12 mouse cellular contexts compared by ENCODE assay signal in genomic region chr12:12765490-12766058, GRCm38 (mm10).
A peak's percentile ranks its signal among the peaks of the same experiment; 100 is the strongest.
DNase-seq lines count a peak whose midpoint lies in the region; ATAC-seq and TF ChIP-seq lines count a peak whose summit lies in the region.
"Had no signal": no experiment of that assay in that cellular context is flagged by ENCODE, and none has a peak within 500 bp of the region (broad histone marks: within the 10 kb centered on the region; RNA-seq: fewer than 3 reads in every experiment).

No protein-coding gene starts in this region.

- peaks cover 26% of the 10 kb centered on the region for H3K4me1 ChIP-seq in kidney, embryonic 15.5 days
- H3K4me1 ChIP-seq in embryonic facial prominence, embryonic 12.5 days = peaks cover 23% of the 10 kb centered on the region
- no peaks in the 10 kb centered on the region for H3K4me1 ChIP-seq in intestine, postnatal 0 days (replicated peaks; ENCODE audit: control insufficient read depth, insufficient read depth, low read length)
- peaks cover 23% of the 10 kb centered on the region for H3K4me1 ChIP-seq in neural tube, embryonic 13.5 days (replicated peaks)
- H3K4me1 ChIP-seq: embryonic facial prominence, embryonic 15.5 days; liver, embryonic 15.5 days had no signal

- H3K4me3 ChIP-seq in kidney, embryonic 15.5 days (replicated peaks) = no peak overlapping the region
- H3K4me3 ChIP-seq in embryonic facial prominence, embryonic 12.5 days = no peak overlapping the region
- H3K4me3 ChIP-seq in intestine, postnatal 0 days (ENCODE audit: low read depth, low read length) = no peak overlapping the region
- H3K4me3 ChIP-seq in neural tube, embryonic 13.5 days = no peak overlapping the region
- H3K4me3 ChIP-seq: embryonic facial prominence, embryonic 15.5 days; liver, embryonic 15.5 days had no signal

- no peaks in the 10 kb centered on the region; the same call in 1 of the 2 replicates for H3K9me3 ChIP-seq in kidney, embryonic 15.5 days (replicated peaks)
- no peaks in the 10 kb centered on the region for H3K9me3 ChIP-seq in embryonic facial prominence, embryonic 12.5 days
- H3K9me3 ChIP-seq in intestine, postnatal 0 days (ENCODE audit: control insufficient read depth) = no peaks in the 10 kb centered on the region
- H3K9me3 ChIP-seq in neural tube, embryonic 13.5 days = no peaks in the 10 kb centered on the region
- H3K9me3 ChIP-seq: embryonic facial prominence, embryonic 15.5 days; liver, embryonic 15.5 days had no signal

- 0 out of 2 replicates have a peak, but pooled peaks have one; percentile 9 for TF ChIP-seq CTCF in intestine, postnatal 0 days (IDR thresholded peaks at IDR 0.05; ENCODE audit: low read depth)

- peak; percentile 56; the same call in 1 of the 2 replicates for ATAC-seq in kidney, embryonic 15.5 days (replicated peaks; ENCODE audit: low FRiP score)
- peak; percentile 73; the same call in 1 of the 2 replicates for ATAC-seq in embryonic facial prominence, embryonic 12.5 days (ENCODE audit: insufficient number of reproducible peaks, insufficient read depth, low FRiP score, low TSS enrichment)
- ATAC-seq in intestine, postnatal 0 days = peak; percentile 51; the same call in 1 of the 2 replicates
- ATAC-seq in neural tube, embryonic 13.5 days (ENCODE audit: low read depth) = peak; percentile 87
- ATAC-seq in activated CD4-positive, CD25-positive, alpha-beta regulatory T cell, adult 4 months = no peak

- H3K36me3 ChIP-seq in kidney, embryonic 15.5 days = no peaks in the 10 kb centered on the region
- H3K36me3 ChIP-seq in embryonic facial prominence, embryonic 12.5 days = no peaks in the 10 kb centered on the region
- H3K36me3 ChIP-seq in intestine, postnatal 0 days (ENCODE audit: control insufficient read depth, insufficient read depth) = no peaks in the 10 kb centered on the region
- H3K36me3 ChIP-seq in neural tube, embryonic 13.5 days = no peaks in the 10 kb centered on the region
- H3K36me3 ChIP-seq: embryonic facial prominence, embryonic 15.5 days; liver, embryonic 15.5 days had no signal

- no peak for DNase-seq in kidney, adult 9 months
- DNase-seq in heart, adult 18-20 months = no peak
- no peak for DNase-seq in layer of hippocampus, postnatal 14 days (ENCODE audit: low spot score in 2 of 2)
- DNase-seq: cerebellum, adult 9-11 months had no signal

- H3K27me3 ChIP-seq in kidney, embryonic 15.5 days = no peaks in the 10 kb centered on the region
- H3K27me3 ChIP-seq in embryonic facial prominence, embryonic 12.5 days = no peaks in the 10 kb centered on the region
- H3K27me3 ChIP-seq in intestine, postnatal 0 days (replicated peaks; ENCODE audit: control insufficient read depth, insufficient read depth, low read length) = no peaks in the 10 kb centered on the region
- H3K27me3 ChIP-seq in neural tube, embryonic 13.5 days = no peaks in the 10 kb centered on the region
- H3K27me3 ChIP-seq: embryonic facial prominence, embryonic 15.5 days; liver, embryonic 15.5 days had no signal

- no peak overlapping the region for H3K27ac ChIP-seq in kidney, embryonic 15.5 days
- H3K27ac ChIP-seq in embryonic facial prominence, embryonic 12.5 days = no peak overlapping the region
- H3K27ac ChIP-seq in intestine, postnatal 0 days (ENCODE audit: low read depth, low read length) = no peak overlapping the region
- H3K27ac ChIP-seq in neural tube, embryonic 13.5 days (replicated peaks) = peak overlapping the region; percentile 80
- H3K27ac ChIP-seq: embryonic facial prominence, embryonic 15.5 days; liver, embryonic 15.5 days; macrophage had no signal

- H3K9ac ChIP-seq in kidney, embryonic 15.5 days = no peak overlapping the region
- H3K9ac ChIP-seq in embryonic facial prominence, embryonic 12.5 days = no peak overlapping the region
- H3K9ac ChIP-seq in intestine, postnatal 0 days (ENCODE audit: low read depth, low read length) = no peak overlapping the region
- H3K9ac ChIP-seq in neural tube, embryonic 13.5 days = no peak overlapping the region
- H3K9ac ChIP-seq: embryonic facial prominence, embryonic 15.5 days; liver, embryonic 15.5 days had no signal

- 39% methylated on average over 7 of the region's 7 CpGs for WGBS in kidney, embryonic 15.5 days
- WGBS in embryonic facial prominence, embryonic 12.5 days = 56% methylated on average over 7 of the region's 7 CpGs
- 37% methylated on average over 7 of the region's 7 CpGs for WGBS in intestine, postnatal 0 days
- WGBS in neural tube, embryonic 13.5 days = 30% methylated on average over 7 of the region's 7 CpGs

- no peak overlapping the region for H3K4me2 ChIP-seq in kidney, embryonic 15.5 days
- H3K4me2 ChIP-seq in embryonic facial prominence, embryonic 12.5 days (replicated peaks) = no peak overlapping the region
- H3K4me2 ChIP-seq in intestine, postnatal 0 days (replicated peaks; ENCODE audit: low read depth) = no peak overlapping the region
- no peak overlapping the region for H3K4me2 ChIP-seq in neural tube, embryonic 13.5 days
- H3K4me2 ChIP-seq: embryonic facial prominence, embryonic 15.5 days; liver, embryonic 15.5 days had no signal
